Mouse (Mus musculus) testis, adult 2 months (tissue): ENCODE results near the gene Pcca.

Experiments
- CTCF ChIP-seq: fragments of 200-500 bp; IDR thresholded peaks from 2 replicates; pipeline ENCODE4 v1.5.1; 2012; ENCODE audit warnings: low read depth, mild to moderate bottlenecking, inconsistent platforms, low read length, moderate library complexity; ENCODE audit not compliant: control insufficient read depth, insufficient read depth, insufficient replicate concordance
- POLR2A ChIP-seq: fragments of 200-500 bp; IDR thresholded peaks from 2 replicates; pipeline ENCODE4 v1.6.1; 2012; ENCODE audit warnings: low read depth, mild to moderate bottlenecking, inconsistent platforms, low read length, moderate library complexity; ENCODE audit not compliant: control insufficient read depth

DNA sequence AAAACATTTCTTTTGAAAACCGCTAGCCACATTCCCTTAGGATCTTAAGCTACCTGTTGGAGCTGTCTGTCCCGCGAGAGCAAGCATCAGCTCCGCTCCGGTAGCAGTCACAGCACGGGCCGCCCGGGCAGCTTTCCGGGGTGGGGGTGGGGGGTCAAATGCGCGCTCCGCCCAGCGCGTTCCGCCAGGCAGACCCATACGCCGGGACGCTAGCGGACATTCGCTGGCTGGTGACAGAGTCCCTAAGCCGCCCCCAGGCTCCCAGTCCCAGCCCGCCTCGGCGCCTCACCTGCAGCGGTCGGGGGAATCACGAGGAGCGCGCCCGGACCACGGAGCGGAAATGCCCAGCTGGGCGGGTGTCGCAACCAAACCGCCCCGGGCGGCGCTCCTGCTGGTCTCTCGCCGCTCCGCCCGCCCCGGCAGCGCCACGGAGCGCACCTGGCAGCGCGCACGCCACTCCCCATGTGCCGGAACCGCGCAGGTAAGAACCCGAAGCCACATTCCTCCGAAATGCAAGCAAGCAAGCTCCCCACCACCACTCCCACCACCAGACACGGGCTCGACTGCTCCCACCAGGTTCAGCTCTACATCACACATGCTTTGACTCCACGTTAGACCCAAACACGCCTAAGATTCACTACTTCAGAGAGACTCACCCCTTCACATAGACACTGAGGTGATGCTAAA is 378.8 kb downstream of the Pcca start:
- TF ChIP-seq CTCF = no peak
- no peak; the same call in 1 of the 2 replicates for TF ChIP-seq POLR2A
